Mouse (Mus musculus) hematopoietic multipotent progenitor cell, adult 10-12 weeks (in vitro differentiated cells): ENCODE measurements around the gene H2afz. TPM values are rescaled to one million over a fixed set of nuclear protein-coding genes. Genes with fewer than 3 reads are reported as not detected.

Experiments used
- polyA plus RNA-seq: library from polyadenylated mRNA; stranded (reverse); fragments of >175 nt; gene quantifications from 2 replicates; pipeline ENCODE4 v1.2.3, GENCODE M21; 2012; ENCODE audit warnings: low replicate concordance

Gene H2afz
- 418 and 1,057 TPM in 2 replicates for polyA plus RNA-seq

GRCm38 (mm10) chr3:137864124-137864987 lies at the start of gene H2afz:
Gene H2afz, plus strand, starts transcription at chr3:137864487.

GRCm38 (mm10) chr3:137867437-137868093 lies 3.3 kb downstream of the H2afz start, which contains the start of gene Dnajb14:
Gene Dnajb14, plus strand, starts transcription at chr3:137867675.

Other genes starting within 250 kb of the H2afz start
- gene Ddit4l, start 242.9 kb upstream of the H2afz start, polyA plus RNA-seq = not detected in 2 replicates
- not detected in 2 replicates for gene Gm21962, start 193.0 kb upstream of the H2afz start, polyA plus RNA-seq
- 2.5 and 2.6 TPM in 2 replicates for gene Dnajb14, start 3.2 kb downstream of the H2afz start, polyA plus RNA-seq
- 18.1 and 27.5 TPM in 2 replicates for gene Lamtor3, start 54.0 kb downstream of the H2afz start, polyA plus RNA-seq
- 3.0 and 10.2 TPM in 2 replicates for gene Dapp1, start 117.1 kb downstream of the H2afz start, polyA plus RNA-seq
- gene 1110002E22Rik, start 200.6 kb downstream of the H2afz start, polyA plus RNA-seq = 0.01 TPM in 1 of 2 replicates, not detected in the other
- gene Gm5105, start 202.9 kb downstream of the H2afz start, polyA plus RNA-seq = not detected in 2 replicates